Mouse (Mus musculus) ES-Bruce4 (cell line): ENCODE measurements at regions not wholly inside any gene's neighbourhood (a gene's known extent, or its start where the extent isn't known, plus 50 kb on each side); places are given as distances from the start of the nearest gene placed in this dataset.

Source experiments
- CTCF ChIP-seq: IDR thresholded peaks from one replicate; pipeline ENCODE4 v1.8.1; 2011; ENCODE audit warnings: low read depth, low read length
- EP300 ChIP-seq: IDR thresholded peaks from 2 replicates; pipeline ENCODE4 v1.6.1; 2011; ENCODE audit warnings: low read depth, low read length; ENCODE audit not compliant: insufficient read depth

DNA sequence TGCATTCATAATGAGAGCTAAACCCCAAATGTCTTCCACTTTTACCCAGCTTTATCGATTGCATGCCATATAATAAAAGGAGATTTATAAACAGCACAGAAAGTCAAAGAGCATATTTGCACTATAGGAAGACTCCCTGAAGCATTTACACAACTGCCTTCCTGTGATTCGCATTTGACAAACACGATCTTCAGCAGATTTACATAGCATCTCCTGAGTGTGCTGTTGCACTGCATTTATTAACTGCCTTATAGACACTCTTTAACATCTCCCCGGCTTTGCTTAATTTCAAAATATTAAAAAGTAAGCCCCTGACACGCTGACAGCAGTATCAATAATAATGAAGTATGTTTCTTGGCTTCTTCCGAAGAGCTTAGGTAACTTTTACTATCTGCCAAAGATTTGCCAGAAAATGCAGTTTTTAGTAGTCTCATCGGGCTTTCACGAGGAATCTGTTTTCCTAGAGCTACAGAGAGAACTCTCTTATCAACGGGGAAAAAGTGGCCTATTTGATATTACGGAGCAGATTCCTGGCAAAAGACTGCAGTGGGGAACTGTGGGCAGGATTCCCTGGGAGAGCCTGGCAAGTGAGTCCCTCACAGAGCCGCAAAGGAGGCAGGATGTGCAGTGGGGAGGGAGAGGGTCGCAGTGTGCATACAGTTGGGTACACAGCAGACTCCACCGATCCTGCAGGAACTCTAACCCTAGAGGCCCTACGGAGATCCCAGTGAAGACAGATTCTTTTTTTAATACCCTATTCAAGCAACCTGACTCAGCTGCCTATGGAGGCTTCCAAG, 103.6 kb upstream of the 2610001J05Rik start:
- TF ChIP-seq CTCF (no peak), EP300 (no peak)
